Mouse (Mus musculus): ENCODE data around the gene Dnah7b.
"Not testable (repeated sequence)": the region's sequence is repeated elsewhere in the genome, so short reads cannot be mapped to it uniquely, and the experiment has no call there.

Gene Dnah7b

GRCm38 (mm10) chr1:46294451-46294850 is 228.3 kb downstream of the Dnah7b start:
- DNase-seq (ENCODE audit: low spot score in 2 of 2), result not testable (repeated sequence)

DNA sequence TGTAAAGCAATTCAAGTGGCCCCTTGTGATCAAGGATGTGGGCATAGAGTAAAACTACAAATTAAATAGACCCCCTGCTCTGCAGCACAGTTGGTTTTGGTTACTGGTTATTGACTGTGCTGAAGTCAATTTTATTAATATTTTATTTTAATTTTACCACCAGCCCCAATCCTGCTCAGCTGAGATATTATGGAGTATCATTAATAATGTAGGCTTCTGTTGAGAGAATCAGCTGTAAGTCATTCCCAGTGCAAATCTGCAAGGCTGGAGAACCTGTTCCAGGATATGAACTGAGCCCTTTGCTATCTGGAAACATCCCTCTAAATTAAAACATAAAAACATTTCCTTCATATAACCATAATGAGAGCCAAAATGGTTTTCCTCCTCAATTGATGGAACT is 259.8 kb downstream of the Dnah7b start:
- not testable (repeated sequence) for DNase-seq (ENCODE audit: low spot score in 2 of 2)

DNA sequence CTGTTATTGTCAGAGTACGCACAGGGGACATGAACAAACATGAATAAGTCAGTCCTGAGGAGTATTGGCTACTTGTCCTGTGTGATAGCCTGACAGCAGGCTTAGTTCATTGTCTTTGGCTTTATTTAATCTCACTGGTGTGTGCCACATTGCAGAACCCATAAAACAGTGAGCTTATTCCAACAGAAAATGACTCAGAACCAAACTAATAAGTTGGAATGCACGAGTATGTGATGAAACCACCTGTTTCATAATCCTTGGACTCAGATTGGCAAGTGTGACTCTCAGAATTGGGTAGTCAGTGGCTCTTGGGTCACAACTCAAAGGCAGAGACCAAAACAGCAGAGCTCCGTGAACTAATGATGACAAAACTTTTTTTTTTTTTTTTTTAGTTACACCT is 279.2 kb downstream of the Dnah7b start:
- DNase-seq (ENCODE audit: low spot score in 2 of 2), result not testable (repeated sequence)

- not testable (repeated sequence) for DNase-seq (ENCODE audit: low spot score in 2 of 2)
Observed at GRCm38 (mm10) chr1:46380641-46381040, 314.5 kb downstream of the Dnah7b start.

- not testable (repeated sequence) for DNase-seq (ENCODE audit: low spot score in 2 of 2)
Observed at GRCm38 (mm10) chr1:46394681-46395297, 328.7 kb downstream of the Dnah7b start.

DNA sequence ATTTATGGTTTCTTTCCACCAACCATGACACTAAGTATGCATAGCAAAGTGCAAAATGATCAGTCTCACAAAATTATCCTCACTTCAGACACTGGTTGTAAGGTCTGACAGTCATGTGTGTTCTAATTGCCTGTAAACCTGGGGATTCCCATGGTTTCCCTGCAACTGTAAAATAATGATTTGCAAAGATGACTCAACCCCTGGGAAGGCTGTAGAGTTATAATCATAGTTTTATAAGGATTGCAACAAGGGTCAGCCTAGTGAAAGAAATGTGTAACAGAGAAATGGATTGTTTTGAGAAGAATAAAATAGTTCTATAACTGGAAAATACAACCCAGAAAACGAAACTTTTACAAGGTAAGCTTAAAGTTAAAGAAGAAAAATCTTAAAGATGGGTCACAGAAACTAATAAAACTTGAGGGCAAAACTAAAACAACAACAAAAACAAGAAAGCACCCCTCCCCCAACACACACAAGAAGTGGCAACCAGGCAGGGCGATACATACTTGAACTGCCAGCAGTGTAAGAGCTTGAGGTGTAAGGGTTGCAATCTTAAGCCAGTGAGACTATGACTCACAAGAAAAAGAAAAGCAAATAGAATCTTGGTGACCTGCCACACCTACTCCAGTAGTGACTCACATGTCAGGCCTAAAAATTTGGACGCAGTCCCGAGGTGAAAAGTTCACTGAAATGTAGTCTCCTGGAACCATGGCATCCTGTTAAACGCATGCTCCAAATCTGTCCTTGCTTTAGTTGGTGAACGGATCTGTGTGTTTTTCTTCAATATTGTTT is 342.4 kb downstream of the Dnah7b start:
- no peak for DNase-seq (ENCODE audit: low spot score in 2 of 2)

- DNase-seq (ENCODE audit: low spot score in 2 of 2), result not testable (repeated sequence)
Observed at GRCm38 (mm10) chr1:46414798-46415197, 348.7 kb downstream of the Dnah7b start.

- DNase-seq (ENCODE audit: low spot score in 2 of 2), result not testable (repeated sequence)
Observed at GRCm38 (mm10) chr1:46416946-46417345, 350.8 kb downstream of the Dnah7b start.

DNA sequence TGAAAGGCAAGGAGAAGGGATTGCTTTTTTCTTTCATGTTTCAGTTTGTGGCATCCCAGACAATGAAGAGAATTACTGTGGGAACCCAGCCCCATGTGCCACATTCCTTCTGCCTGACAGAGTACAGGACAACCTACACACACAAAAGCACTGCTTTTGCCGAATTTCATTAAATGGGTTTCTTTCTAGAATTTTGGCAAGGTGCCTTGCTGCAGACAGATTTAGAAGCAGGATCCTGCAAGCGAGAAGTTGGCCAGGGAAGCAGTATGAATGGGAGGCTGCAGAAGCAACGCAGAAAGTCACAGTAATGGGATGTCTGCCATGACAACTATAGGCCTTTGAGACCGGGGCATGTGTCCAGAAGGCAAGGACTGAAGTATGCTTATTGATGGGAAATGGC is 352.9 kb downstream of the Dnah7b start:
- not testable (repeated sequence) for DNase-seq (ENCODE audit: low spot score in 2 of 2)
